Mouse (Mus musculus) kidney, postnatal 4 days (tissue): ENCODE measurements around the gene Mpst.

ENCODE experiments used
- DNase-seq, 2 experiments: peaks; one replicate each; pipeline ENCODE4 v3.0.0; 2021; ENCODE audit warnings: mixed read lengths in 2 of 2

Gene Mpst

DNA sequence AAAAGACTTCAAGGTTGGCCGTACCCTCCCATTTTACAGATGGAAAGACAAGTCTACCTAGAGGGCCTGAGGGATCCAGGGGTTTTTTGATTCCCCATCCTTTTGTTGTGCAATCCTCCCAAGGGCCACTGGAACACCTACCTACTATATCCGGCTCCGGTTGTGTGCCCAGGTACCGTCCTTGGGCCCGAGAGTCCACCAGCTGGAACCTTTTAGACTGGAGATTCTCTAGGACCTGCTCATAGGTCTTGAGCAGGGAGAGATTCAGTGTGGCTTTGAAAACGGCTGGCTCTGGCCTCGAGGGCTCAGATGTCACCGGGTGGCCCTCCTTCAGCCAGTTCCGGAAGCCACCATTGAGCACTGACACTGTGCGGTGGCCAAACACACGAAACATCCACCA, 1.1 kb upstream of the Mpst start:
- peak in 1 of 2 experiments; percentile 28 for DNase-seq

DNA sequence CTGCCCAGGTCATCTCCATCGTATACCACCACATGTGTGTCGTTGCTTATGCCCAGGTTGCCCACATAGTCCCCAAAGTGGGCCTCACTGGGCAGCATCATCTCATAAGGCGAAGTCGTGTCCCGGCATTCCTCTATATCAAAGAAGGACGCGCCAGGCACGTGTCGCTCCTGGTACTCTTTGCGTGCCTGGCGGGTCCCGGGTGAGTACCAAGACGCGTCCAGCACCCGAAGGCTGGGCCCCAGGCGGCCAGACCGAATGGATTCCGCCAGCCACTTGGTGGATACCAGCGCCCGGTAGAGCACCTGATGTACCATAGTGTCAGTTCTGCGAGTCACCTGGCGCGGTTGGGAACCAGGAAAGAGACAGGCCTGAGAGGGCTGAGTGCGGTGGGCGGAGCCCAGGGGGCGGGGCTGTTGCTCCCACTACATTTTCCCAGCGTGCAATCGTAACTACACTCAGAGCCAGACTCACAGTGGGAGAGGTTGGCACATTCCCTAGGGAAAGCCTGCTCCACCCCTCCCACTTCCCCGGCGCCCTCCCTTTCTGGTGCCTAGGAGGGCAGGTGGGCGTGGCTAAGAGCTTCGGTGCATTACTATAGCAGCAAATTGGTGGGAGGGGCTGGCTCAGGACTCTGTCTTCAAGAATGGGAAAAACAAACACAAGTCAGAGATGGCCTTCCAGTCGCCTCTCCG, 552 bp upstream of the Mpst start, which contains the start of gene Tst:
Gene Tst, minus strand, starts transcription at position 391 of the 695 bp plus-strand sequence.
- peak; percentile 91 to 96 for DNase-seq

DNA sequence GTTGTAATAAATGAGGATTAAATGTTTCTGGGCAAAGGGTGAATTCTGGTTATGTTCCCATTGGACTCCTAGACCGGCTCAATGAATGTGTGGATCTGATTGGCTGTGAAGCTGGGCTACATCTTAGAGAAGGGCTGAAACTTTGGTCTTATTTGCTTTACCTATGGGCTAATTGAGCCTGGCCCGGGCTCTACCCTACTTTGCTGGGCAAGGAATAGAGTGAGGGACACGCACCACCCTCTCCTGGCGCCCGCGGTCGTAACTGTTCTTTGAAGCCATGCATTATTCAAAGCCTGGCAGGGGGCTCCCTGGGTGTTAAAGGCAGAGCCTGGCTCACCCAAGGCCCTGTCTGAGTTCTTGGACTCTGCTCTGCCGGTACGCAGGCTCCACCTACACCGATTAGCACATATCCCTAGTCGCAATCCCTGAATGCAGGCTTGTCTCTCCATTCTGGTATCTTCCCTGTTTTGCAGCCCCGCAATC, 3.4 kb downstream of the Mpst start:
- peak; percentile 39 to 64 for DNase-seq

DNA sequence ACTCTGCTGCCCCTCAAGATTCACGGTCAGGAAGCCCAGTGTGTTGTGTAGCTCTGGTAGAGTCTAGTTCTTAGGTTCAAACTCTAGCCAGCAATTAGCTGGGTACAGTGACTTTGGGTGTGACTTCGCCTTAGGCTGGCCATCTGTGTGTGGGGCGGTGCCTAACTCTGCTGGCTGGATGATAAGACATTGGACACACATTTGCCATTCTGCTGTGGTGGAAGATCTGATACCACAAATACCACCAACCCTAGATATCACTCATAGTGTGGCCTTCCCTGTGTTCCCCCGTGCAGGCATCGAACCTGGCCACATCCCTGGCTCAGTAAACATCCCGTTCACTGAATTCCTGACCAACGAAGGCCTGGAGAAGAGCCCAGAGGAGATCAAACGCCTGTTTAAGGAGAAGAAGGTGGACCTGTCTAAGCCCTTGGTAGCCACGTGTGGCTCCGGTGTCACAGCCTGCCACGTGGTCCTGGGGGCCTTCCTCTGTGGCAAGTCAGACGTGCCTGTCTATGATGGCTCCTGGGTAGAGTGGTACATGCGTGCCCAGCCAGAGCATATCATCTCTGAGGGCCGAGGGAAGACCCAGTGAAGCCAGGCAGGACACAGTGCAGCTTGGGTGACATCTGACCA, 7.0 kb downstream of the Mpst start:
- no peak for DNase-seq

DNA sequence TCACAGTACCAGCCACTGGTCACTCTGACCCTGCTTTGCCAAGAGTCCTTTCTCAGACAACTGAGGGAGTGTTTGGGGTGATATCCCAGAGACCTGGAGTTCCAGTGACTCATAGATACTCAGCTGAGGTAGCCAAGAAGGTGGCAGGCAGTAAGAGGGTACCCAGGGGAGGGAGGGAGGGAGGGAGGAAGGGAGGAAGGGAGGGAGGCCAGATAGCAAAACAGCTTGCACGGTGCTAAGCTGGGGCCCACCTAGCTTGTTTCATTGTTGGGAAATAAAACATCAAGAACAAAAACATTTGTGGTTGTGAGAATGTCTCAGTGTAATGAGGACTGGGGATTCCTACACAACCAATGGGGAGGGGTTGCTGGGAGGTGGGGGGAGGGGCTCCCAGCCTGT, 7.5 kb downstream of the Mpst start:
- no peak for DNase-seq

DNA sequence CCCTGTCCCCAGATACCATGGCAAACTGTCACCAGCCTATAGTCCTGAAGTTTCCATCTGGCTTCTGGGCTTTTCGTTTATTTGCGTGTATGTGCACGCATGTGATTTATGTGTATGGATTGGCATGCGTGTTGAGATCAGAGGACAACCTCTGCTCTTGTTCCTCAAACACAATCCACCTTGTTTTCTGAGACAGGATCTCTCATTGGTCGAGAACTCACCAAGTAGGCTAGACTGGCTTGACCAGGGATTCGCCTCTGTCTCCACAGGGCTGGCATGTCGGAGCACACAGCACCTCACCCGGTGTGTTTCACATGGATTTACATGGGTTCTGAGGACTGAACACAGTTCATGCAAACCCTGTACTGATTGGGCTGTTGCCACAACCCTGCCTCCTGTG, 7.9 kb downstream of the Mpst start:
- no peak for DNase-seq

DNA sequence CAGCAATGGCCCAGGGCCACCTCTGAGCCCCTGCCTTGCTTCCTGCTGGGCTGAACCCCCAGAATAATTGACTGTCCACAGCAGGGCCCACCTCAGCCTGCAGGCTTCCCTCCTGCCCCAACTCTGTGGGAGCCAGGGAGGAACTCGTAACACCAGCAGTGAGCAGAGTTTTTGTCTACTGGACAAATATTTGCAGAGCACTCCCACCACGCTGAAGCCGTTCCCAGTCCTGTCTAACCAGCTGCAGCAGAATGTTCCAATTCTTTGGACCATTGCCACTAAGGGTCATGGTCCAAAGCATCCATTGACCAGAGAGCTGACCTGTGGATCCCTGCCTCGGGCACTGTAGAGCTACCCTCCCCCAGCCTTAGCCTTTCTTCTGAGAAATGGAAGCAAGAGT, 10.7 kb downstream of the Mpst start:
- DNase-seq, result peak; percentile 64 to 79

DNA sequence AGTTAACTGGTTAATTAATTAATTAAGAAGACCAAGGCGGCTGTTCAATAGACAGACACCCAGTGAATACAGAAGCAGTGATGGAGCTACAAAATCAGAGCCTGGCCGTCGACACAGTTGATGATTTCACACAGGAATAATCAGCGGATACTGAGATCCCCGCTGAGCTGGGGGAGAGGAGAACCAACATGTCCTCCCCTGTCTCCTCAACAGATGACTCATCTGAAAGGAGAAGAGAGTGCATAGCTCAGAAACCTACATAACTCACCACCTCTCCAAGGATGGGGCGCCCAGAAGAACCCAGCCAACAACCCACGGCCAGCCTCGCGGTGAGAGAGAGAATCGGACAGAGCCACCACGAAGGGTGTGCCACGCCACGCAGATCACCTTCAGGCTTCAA, 14.2 kb downstream of the Mpst start:
- no peak for DNase-seq

DNA sequence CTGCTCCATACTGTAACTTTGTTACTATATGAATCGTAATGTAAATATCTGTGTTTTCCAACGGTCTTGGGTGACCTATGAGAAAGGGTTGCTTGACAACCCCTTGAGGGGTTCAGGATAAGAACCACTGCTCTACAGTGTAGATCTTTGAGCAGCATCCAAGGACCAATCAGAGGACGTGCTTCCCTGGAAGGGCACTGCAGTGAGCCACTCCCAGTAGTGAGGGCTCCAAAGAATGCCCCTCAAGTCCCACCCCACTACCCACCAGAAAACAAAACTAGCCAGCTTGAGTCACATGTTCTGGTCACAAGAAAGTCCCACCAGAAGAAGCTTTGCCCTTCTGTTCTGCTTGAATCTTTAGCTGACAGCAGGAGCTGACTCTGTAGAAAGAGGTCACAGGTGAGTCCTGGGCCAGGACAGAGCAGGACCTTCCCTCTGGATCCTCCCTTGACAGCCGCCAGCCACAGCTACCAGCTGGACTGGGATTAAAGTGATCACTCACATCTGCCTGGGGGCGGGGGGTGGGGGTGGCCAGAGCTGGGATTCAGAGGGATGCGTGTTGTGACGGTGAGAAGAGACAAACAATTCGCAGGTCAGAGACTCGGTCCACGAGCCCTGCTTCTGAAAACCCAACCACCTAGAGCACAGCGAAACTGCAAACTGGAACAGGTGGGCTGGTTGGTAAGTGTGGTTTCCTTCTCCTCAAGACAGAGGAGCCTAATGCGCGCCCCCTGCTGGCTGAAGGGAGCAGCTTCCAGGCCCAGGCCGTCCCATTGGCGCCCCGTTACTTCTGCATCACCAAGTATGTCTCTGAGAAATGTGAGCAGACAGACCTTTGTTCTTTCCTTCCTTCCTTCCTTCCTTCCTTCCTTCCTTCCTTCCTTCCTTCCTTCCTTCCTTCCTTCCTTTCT, 16.1 kb downstream of the Mpst start:
- DNase-seq, result peak; percentile 90 to 91

DNA sequence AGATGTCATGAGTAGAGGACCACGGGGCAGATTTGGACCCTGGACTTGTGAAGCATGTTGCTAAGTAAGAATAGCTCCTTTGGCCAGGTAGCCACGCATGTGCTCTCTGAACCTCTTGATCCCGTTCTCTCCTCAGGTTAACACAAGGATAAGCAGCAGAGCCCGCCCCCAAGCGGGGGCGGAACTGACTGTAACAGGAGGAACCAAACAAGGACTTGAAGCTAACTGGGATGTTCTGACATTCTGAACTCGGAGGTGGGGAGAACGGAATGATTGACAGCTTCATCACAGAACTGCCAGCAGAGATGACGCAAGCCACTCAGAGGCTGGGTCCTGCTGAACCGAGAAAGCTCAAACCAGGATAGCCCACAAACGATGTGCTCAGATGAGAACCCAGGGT, 18.3 kb downstream of the Mpst start:
- peak in 1 of 2 experiments; percentile 73 for DNase-seq

DNA sequence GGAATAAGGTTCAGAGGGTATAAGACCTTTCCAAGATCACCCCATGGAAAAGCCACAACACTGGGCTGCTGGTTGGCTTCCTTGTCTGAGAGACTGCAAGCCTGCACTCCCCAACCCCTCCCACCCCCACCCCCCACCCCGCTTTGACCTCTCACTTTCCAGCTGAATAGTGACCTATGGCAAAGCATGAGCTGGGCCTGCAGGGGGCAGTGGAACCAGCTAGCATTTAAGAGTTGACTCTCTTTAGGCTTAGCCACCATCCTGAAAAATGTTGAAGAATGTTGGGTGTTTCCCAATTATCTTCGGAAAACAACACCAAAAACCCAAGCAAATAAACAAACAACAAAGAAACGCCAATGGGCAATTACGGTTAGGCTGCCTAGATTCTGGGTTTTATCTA, 19.0 kb downstream of the Mpst start:
- DNase-seq, result peak in 1 of 2 experiments; percentile 29

DNA sequence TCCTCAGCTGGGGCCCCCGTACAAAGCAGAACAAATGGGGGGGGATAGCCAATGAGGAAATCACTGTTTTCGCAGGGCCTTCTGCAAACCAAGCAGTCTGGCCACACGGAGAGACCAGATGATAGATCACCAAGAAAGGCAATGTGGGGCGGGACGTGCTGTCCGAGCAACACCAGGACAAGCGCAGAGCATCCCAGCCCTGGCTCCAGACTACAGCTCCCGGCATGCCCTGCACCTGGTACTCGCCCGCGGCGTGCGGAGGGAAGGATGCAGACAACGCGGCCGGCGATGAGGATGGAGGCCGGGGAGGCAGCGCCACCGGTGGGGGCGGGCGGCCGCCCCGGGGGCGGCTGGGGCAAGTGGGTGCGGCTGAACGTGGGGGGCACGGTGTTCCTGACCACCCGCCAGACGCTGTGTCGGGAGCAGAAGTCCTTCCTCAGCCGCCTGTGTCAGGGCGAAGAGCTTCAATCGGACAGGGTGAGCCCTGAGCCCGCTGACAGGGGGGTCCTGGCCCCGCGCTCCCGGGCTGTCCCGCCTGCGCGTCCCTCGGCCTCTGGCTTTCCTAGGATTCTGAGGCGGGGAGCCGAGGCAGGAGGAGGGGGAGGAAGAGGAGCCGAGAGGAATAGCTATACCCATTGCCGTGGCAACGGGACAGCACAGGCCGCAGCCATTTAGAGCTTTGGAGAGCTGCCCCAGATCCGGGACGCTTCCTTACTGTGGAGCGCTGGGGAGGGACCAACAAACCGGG, 22.3 kb downstream of the Mpst start, which contains the start of gene Kctd17:
Gene Kctd17, plus strand, starts transcription at position 174 of the 748 bp plus-strand sequence.
- DNase-seq, result peak; percentile 85 to 88

DNA sequence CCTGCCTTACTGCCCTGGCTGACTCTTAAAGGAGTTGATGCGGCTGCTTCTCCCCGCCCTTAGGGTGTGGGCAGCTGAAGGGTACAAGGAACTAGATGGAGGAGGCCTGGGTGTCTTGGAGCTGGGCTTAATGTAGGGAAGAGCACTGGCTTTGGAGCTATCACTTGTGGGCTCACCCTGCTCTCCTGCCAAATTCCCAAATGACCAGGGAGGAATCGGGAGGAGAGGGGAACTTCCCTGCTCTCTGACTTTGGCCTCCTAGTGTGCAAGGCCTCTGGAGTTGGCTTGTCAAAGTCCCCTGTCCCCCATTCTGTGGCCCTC, 22.9 kb downstream of the Mpst start:
- DNase-seq, result no peak

DNA sequence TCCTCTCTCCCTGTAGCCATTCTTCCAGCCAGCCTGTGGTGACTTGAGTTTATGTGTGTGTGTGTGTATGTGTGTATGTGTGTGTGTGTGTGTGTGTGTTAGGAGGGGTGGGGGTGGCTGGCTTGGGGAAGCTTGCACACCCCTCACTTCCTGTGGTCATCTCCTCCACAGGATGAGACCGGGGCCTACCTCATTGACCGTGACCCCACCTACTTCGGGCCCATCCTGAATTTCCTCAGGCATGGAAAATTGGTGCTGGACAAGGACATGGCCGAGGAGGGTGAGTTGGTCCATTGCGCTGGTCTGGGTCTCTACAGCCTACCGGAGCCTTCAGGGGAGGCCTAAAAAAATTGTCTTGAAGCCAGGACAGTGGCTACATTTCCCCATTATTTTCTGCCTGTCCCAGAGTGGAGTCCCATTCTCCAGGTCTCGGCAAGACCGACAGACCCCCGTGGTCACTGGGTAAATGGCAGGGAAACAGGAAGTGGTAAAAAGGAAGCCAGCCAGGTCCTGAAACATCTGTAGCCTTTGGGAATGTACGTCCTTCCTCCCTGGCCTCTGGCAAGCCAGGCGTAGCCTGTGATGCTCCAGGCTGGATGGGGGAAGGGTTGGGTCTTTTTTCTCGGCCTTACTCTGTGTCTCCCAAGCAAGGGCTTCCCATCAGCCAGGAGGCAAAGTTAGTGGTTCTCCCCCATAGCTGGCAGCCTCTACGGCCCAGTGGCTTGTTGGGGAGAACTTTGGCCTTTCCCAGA, 23.8 kb downstream of the Mpst start:
- DNase-seq, result peak in 1 of 2 experiments; percentile 63

DNA sequence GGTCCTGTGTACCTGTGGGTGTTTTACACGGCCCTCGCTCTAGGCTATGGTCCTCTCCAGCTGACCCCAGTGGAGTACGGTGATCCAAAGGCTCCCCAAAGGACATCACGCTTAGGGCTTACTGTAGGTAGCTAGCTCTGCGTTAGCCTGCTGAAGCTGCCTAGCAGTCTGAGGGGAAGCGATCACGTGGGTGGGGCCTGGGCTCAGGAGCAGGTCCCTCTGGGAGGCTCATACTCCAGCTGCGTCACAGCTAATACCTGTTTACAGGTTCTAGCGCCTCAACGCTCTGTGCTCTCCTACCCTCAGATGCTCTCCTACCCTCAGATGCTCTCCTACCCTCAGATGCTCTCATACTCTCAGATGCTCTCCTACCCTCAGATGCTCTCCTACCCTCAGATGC, 24.7 kb downstream of the Mpst start:
- no peak for DNase-seq

DNA sequence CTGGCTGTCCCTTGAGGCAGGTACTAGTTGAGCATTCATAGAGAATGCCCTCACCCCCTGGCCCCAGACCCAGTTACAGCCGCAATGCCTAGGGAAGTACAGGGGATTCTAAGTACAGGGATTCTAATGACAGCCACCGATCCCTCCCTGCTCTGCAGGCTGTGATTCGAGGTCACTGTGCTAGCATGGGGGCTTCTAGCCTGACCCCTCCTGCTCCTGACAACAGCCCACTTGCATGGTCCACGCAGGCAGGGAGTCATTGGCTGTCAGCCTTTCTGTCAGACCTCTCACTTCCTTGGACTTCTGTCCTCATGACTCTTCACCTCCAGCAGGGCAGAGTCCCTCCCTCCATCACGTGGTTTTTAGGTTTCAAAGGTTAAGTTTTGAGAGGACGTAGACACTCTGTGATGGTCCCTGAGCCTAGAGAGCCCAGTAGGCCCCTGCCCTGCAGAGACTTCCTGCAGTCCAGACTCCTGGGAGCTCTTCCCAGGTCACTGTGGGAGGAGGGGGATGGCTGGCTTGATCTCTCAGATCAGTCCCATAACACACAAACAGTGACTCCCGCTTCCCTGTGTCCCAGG, 25.4 kb downstream of the Mpst start:
- DNase-seq, result peak in 1 of 2 experiments; percentile 46

DNA sequence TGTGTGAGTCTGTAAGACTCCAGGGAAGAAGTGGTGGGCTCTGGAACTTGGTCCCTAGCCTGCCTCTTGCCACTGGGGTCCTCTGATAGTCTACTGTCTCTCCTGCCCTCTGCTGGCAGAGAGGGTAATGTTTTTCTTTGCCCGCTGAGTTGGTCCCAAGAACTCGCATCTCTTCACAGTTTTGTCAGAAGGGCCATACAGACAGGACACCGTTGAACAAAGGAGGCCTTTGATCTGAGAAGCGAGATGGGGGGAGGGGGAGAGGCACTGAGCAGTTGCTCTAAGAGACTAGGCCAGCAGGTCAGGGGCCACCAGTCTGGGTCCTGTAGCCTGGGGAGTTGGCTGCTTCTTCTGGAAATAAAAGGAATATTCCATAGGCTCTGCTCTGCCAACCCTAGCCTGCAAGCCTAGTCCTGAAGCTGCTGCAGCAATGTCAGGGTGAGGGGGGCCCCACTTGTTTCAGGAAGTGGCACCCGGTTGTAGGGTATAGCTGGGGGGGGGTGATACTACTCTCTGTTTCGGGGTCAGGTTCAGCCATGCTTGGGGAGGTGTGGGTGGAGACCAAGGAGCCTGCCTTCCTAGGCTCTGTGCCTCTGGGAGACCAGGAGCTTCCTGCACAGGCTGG, 28.8 kb downstream of the Mpst start:
- peak; percentile 68 to 73 for DNase-seq

DNA sequence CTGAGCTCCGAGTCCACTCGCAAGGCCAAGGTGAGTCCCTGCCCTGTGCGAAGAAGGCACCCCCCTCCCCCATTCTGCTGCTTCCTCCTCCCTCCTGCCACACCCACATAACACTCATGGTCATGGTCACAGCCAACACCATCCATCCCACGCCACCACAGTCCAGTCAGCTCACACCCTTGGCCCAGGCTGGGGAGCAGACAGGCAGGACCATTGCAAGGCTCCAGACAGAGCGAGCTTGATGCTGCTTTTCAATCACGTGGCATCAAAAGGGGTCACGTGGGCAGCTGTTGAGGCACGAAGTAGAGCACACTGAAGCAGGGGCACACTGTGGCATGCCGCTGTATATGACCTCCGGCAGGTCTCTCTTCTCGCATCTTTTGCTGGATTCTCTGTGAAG, 29.5 kb downstream of the Mpst start:
- no peak for DNase-seq

DNA sequence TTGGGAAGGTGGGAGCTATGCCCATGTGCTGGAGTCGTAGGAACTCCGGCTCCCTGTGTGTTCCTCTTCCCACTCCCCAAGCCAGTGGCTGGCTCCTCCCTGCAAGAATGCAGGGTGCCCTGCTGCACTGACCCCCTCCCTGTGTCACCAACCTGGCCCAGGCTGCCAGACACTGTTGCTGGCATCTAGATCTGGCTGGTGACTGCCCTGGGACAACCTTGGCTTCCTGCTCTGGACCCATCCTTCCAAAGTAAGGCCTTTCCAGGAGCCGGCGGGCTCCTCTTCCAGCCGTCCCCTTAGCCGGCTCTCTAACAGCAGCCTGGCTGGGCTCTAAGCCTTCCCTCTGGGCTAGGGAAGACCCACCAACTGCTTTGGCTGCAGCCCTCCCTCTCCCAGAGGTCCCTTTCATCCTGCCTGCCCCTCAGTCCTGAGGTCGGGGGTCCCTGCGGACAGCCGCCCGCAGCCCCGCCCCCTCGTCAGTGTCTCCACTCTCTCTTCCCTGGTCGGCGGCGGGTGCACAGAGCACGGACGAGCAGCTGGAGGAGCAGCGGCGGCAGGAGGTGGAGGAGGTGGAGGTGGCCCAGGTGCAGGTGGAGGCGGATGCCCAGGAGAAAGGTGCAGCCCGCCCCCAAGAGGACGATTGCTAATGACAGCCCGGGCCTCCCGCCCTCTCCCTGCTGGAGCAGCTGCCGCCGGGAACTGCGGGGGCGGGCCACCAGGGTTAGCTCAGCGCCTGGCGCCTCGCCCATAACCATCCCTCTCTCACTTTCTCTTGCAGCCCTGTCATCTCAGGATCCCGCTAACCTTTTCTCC, 30.4 kb downstream of the Mpst start:
- peak; percentile 93 to 96 for DNase-seq
